Mouse (Mus musculus) MN1 (cell line): ENCODE measurements around the gene Dlgap4.
A peak's percentile ranks its signal among the peaks of the same experiment; 100 is the strongest.

Experiments
- DNase-seq: peaks from one replicate; pipeline ENCODE4 v3.0.0-alpha.2; 2016; ENCODE audit warnings: low spot score

Gene Dlgap4

GRCm38 (mm10) chr2:156617536-156617935 lies 4.0 kb downstream of the Dlgap4 start:
- DNase-seq: no peak

GRCm38 (mm10) chr2:156620874-156621273 lies 7.4 kb downstream of the Dlgap4 start:
- no peak for DNase-seq

GRCm38 (mm10) chr2:156621449-156621848 lies 7.9 kb downstream of the Dlgap4 start:
- DNase-seq: peak; percentile 60

- DNase-seq: no peak
These were observed 8.7 kb downstream of the Dlgap4 start for GRCm38 (mm10) chr2:156622192-156622591.

GRCm38 (mm10) chr2:156623246-156623645 lies 9.7 kb downstream of the Dlgap4 start:
- DNase-seq: no peak

GRCm38 (mm10) chr2:156625307-156625706 lies 11.8 kb downstream of the Dlgap4 start:
- no peak for DNase-seq

- DNase-seq: no peak
These were observed 12.6 kb downstream of the Dlgap4 start for GRCm38 (mm10) chr2:156626119-156626518.

GRCm38 (mm10) chr2:156626544-156626943 lies 13.0 kb downstream of the Dlgap4 start:
- peak; percentile 26 for DNase-seq

- DNase-seq: no peak
These were observed 14.4 kb downstream of the Dlgap4 start for GRCm38 (mm10) chr2:156627917-156628316.

- no peak for DNase-seq
These were observed 16.8 kb downstream of the Dlgap4 start for GRCm38 (mm10) chr2:156630288-156630687.

GRCm38 (mm10) chr2:156632721-156633120 lies 19.2 kb downstream of the Dlgap4 start:
- DNase-seq: no peak

- no peak for DNase-seq
These were observed 21.6 kb downstream of the Dlgap4 start for GRCm38 (mm10) chr2:156635091-156635490.

GRCm38 (mm10) chr2:156641141-156641540 lies 27.6 kb downstream of the Dlgap4 start:
- DNase-seq: no peak

GRCm38 (mm10) chr2:156642931-156643330 lies 29.4 kb downstream of the Dlgap4 start:
- no peak for DNase-seq

- DNase-seq: no peak
These were observed 29.9 kb downstream of the Dlgap4 start for GRCm38 (mm10) chr2:156643406-156643805.

- no peak for DNase-seq
These were observed 31.6 kb downstream of the Dlgap4 start for GRCm38 (mm10) chr2:156645145-156645544.

GRCm38 (mm10) chr2:156646877-156647276 lies 33.4 kb downstream of the Dlgap4 start:
- DNase-seq: no peak

GRCm38 (mm10) chr2:156648042-156648441 lies 34.5 kb downstream of the Dlgap4 start:
- DNase-seq: no peak

- no peak for DNase-seq
These were observed 35.9 kb downstream of the Dlgap4 start for GRCm38 (mm10) chr2:156649450-156649849.

GRCm38 (mm10) chr2:156651019-156651418 lies 37.5 kb downstream of the Dlgap4 start:
- DNase-seq: peak; percentile 55

- no peak for DNase-seq
These were observed 39.3 kb downstream of the Dlgap4 start for GRCm38 (mm10) chr2:156652841-156653240.

GRCm38 (mm10) chr2:156654148-156654547 lies 40.6 kb downstream of the Dlgap4 start:
- DNase-seq: no peak

GRCm38 (mm10) chr2:156655626-156656025 lies 42.1 kb downstream of the Dlgap4 start:
- DNase-seq: peak; percentile 47

GRCm38 (mm10) chr2:156657522-156657921 lies 44.0 kb downstream of the Dlgap4 start:
- no peak for DNase-seq

- DNase-seq: no peak
These were observed 44.7 kb downstream of the Dlgap4 start for GRCm38 (mm10) chr2:156658221-156658620.
